19 mouse cellular contexts compared by ENCODE assay signal in genomic region chr4:149867351-149867750, GRCm38 (mm10).
"Had no signal": no experiment of that assay in that cellular context is flagged by ENCODE, and none has a peak within 500 bp of the region (broad histone marks: within the 10 kb centered on the region; RNA-seq: fewer than 3 reads in every experiment).

No protein-coding gene starts in this region.

- H3K4me3 ChIP-seq: limb, embryonic 12.5 days; limb, embryonic 15.5 days; midbrain, embryonic 12.5 days; midbrain, embryonic 15.5 days; neural tube, embryonic 13.5 days had no signal

- DNase-seq: kidney, adult 18-20 months; kidney, adult 9 months; left cerebral cortex, postnatal 4 days; liver, postnatal 0 days; retina, postnatal 1 day; right cerebral cortex, postnatal 25 days; spleen, adult 18-20 months had no signal

- H3K36me3 ChIP-seq: limb, embryonic 12.5 days; limb, embryonic 15.5 days; midbrain, embryonic 12.5 days; midbrain, embryonic 15.5 days; neural tube, embryonic 13.5 days had no signal

- H3K9ac ChIP-seq: limb, embryonic 12.5 days; limb, embryonic 15.5 days; liver, embryonic 14.5 days; liver, postnatal 0 days; lung, embryonic 14.5 days; midbrain, embryonic 12.5 days; midbrain, embryonic 15.5 days; neural tube, embryonic 13.5 days had no signal

- H3K4me1 ChIP-seq: midbrain, embryonic 12.5 days; midbrain, embryonic 15.5 days; neural tube, embryonic 13.5 days had no signal

- H3K27ac ChIP-seq: liver, embryonic 14.5 days; macrophage; midbrain, embryonic 12.5 days; midbrain, embryonic 15.5 days; neural tube, embryonic 13.5 days had no signal

- H3K9me3 ChIP-seq: limb, embryonic 15.5 days; midbrain, embryonic 12.5 days; midbrain, embryonic 15.5 days; neural tube, embryonic 13.5 days had no signal

- ATAC-seq: inflammation-experienced regulatory T-cells, adult 6 months; intestine, embryonic 16.5 days; liver, postnatal 0 days; lung, postnatal 0 days; midbrain, embryonic 15.5 days had no signal

- H3K4me2 ChIP-seq: limb, embryonic 12.5 days; limb, embryonic 15.5 days; liver, embryonic 11.5 days; lung, embryonic 14.5 days; midbrain, embryonic 12.5 days; midbrain, embryonic 15.5 days; neural tube, embryonic 13.5 days had no signal

- H3K27me3 ChIP-seq: limb, embryonic 12.5 days; limb, embryonic 15.5 days; midbrain, embryonic 12.5 days; midbrain, embryonic 15.5 days; neural tube, embryonic 13.5 days had no signal
